Mouse (Mus musculus): Measurements from ENCODE around the gene Olfr617. TPM values are rescaled to one million over a fixed set of nuclear protein-coding genes. Genes with fewer than 3 reads are reported as not detected.
"Not testable (repeated sequence)": the region's sequence is repeated elsewhere in the genome, so short reads cannot be mapped to it uniquely, and the experiment has no call there.

The Olfr617 gene
- polyA plus RNA-seq (2015; fragmentation: Nextera tagmentation; extraction: Ambion mirVana): not detected in 2 replicates

DNA sequence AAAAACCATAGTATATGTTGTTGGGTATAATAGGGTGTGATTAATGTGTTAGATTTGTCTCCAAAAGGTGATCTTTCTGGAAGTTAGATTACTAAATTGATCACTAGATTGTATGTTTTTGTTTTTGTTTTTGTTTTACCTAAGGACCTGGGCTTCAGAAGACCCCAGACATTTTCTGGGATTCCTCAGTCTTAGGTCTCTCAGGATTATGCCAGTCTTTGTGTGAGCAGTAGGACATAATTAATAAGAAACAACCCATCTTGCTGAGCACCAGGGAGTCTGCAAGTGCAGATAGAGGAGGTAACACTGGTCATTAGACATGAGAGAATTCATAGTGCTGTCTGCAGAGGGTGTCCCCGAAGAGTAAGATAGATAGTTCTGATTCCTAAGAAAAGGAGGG lies at the start of gene Olfr617:
Gene Olfr617 (plus strand): TSS at position 301 of the 400 bp plus-strand sequence.
- 81% methylated on average over 1 of the region's 1 CpGs for WGBS
- Histone ChIP-seq H3K4me2 (replicated peaks; ENCODE audit: low read depth, low read length) (no peak within 1 kb of the TSS), H3K9ac (replicated peaks; ENCODE audit: low read length) (no peak within 1 kb of the TSS)

DNA sequence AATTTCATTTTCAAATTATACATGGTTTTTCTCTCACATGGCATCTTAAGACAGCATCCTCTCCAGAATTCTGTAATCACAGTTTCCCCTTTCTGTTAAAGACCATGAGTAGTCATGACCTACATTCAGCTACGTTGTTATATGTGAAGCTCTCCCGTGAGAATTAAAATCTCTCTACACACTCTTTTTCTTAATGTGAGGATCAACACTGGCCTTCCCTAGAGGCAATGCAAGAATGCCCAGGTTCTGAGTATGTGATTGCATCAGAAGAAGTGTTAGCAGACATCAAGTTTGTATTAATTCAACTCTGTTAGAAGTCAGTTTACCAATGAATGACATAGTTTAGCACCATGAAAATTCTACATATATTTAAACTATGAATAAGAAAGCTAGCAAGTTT lies 30.2 kb upstream of the Olfr617 start, which contains the start of gene Olfr612:
Gene Olfr612 (minus strand): TSS at position 101 of the 400 bp plus-strand sequence.
- not testable (repeated sequence) for H3K27ac ChIP-seq (ENCODE audit: low read length); H3K4me3 ChIP-seq (ENCODE audit: low read length); H3K4me2 ChIP-seq (replicated peaks; ENCODE audit: low read depth, low read length); H3K4me1 ChIP-seq (ENCODE audit: insufficient read depth, low read length); H3K9me3 ChIP-seq (ENCODE audit: low read length); H3K27me3 ChIP-seq (ENCODE audit: insufficient read depth, low read length); ATAC-seq (ENCODE audit: low FRiP score, low TSS enrichment); H3K9ac ChIP-seq (replicated peaks; ENCODE audit: low read length); H3K36me3 ChIP-seq (ENCODE audit: insufficient read depth, low read length)
- 81% methylated on average over 2 of the region's 2 CpGs for WGBS

More for the DNA sequence above, at the start of gene Olfr617:
- ATAC-seq (ENCODE audit: low FRiP score, low TSS enrichment): no peak
- no peaks in the 10 kb centered on the region for H3K9me3 ChIP-seq (ENCODE audit: low read length)
- H3K4me1 ChIP-seq (ENCODE audit: insufficient read depth, low read length): no peaks in the 10 kb centered on the region
- no peaks in the 10 kb centered on the region for H3K36me3 ChIP-seq (ENCODE audit: insufficient read depth, low read length)
- no peak within 1 kb of the TSS for H3K27ac ChIP-seq (ENCODE audit: low read length)
- no peaks in the 10 kb centered on the region for H3K27me3 ChIP-seq (ENCODE audit: insufficient read depth, low read length)
- H3K4me3 ChIP-seq (ENCODE audit: low read length): no peak within 1 kb of the TSS

DNA sequence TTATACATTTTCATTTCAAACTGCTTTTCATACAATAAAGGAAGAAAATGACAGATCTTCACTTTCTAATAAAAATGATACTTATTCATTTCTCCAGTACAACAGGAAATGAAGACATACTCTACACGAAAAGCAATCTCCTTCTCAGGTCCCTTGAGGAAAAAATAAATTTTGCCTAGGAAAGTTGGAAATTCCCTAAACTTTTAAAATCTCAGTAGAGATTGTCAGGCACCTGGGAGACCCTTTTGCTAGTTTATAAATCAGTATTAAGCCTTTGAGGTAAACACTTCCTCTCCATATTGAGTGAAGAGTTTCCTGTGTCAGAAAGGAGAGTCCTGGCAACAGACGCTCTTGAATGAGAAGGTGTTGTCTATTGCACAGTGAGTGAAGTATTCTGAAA lies 25.1 kb upstream of the Olfr617 start, which contains the start of gene Olfr613:
Gene Olfr613 (plus strand): TSS at position 301 of the 400 bp plus-strand sequence.
- H3K27me3 ChIP-seq (ENCODE audit: insufficient read depth, low read length): no peaks in the 10 kb centered on the region
- no peak within 1 kb of the TSS for H3K9ac ChIP-seq (replicated peaks; ENCODE audit: low read length)
- no peaks in the 10 kb centered on the region for H3K9me3 ChIP-seq (ENCODE audit: low read length)
- H3K36me3 ChIP-seq (ENCODE audit: insufficient read depth, low read length): no peaks in the 10 kb centered on the region
- H3K4me3 ChIP-seq (ENCODE audit: low read length): no peak within 1 kb of the TSS
- no peak within 1 kb of the TSS for H3K4me2 ChIP-seq (replicated peaks; ENCODE audit: low read depth, low read length)
- ATAC-seq (ENCODE audit: low FRiP score, low TSS enrichment): no peak
- WGBS: 78% methylated on average over 2 of the region's 2 CpGs
- no peaks in the 10 kb centered on the region for H3K4me1 ChIP-seq (ENCODE audit: insufficient read depth, low read length)
- H3K27ac ChIP-seq (ENCODE audit: low read length): no peak within 1 kb of the TSS

DNA sequence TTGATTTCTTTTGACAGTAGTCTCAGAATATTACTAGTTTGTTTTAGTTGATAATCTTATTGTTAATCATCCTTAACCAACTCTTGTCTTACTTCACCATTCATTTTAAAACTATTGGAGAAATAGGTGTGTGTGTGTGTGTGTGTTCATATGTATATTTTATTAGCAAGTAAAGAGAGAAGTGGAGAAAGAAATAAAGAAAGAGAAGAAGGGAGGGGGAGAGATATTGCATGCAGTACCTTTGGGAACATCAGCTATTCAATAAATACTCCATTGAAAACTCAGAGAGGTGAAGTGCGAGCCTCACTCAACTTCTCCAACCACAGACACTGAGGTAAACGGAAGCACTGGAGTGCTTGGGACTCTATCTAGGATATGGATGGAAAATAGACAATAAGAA lies 17.1 kb upstream of the Olfr617 start, which contains the start of gene Olfr615:
Gene Olfr615 (plus strand): TSS at position 301 of the 400 bp plus-strand sequence.
- ATAC-seq (ENCODE audit: low FRiP score, low TSS enrichment): no peak
- Histone ChIP-seq H3K27ac (ENCODE audit: low read length) (no peak within 1 kb of the TSS), H3K9me3 (ENCODE audit: low read length) (no peaks in the 10 kb centered on the region), H3K27me3 (ENCODE audit: insufficient read depth, low read length) (no peaks in the 10 kb centered on the region), H3K9ac (replicated peaks; ENCODE audit: low read length) (no peak within 1 kb of the TSS), H3K4me2 (replicated peaks; ENCODE audit: low read depth, low read length) (no peak within 1 kb of the TSS), H3K4me3 (ENCODE audit: low read length) (no peak within 1 kb of the TSS), H3K4me1 (ENCODE audit: insufficient read depth, low read length) (no peaks in the 10 kb centered on the region), H3K36me3 (ENCODE audit: insufficient read depth, low read length) (no peaks in the 10 kb centered on the region)
- 80% methylated on average over 2 of the region's 2 CpGs for WGBS

DNA sequence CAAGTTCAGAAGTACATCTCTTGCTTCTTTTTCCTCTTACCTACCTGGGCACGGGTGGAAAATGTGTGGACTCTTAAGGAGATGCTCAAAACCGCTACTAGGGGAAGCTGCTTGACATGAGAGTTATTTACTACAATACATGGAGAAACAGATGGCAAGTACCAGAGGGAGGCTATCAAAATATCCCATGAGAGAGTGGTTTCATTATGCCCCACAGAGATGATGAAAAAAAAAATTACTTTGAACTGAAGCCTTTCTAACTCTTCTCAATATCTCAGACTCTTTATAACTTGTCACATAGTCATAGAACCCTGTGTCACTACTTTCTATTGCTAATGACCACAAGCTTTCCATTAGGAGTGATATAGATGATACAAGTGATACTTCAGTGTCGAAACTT lies 3.8 kb upstream of the Olfr617 start, which contains the start of gene Olfr616:
Gene Olfr616 (minus strand): TSS at position 101 of the 400 bp plus-strand sequence.
- Histone ChIP-seq H3K27ac (ENCODE audit: low read length) (no peak within 1 kb of the TSS), H3K4me2 (replicated peaks; ENCODE audit: low read depth, low read length) (no peak within 1 kb of the TSS), H3K27me3 (ENCODE audit: insufficient read depth, low read length) (no peaks in the 10 kb centered on the region), H3K4me3 (ENCODE audit: low read length) (no peak within 1 kb of the TSS), H3K36me3 (ENCODE audit: insufficient read depth, low read length) (no peaks in the 10 kb centered on the region), H3K4me1 (ENCODE audit: insufficient read depth, low read length) (no peaks in the 10 kb centered on the region), H3K9me3 (ENCODE audit: low read length) (no peaks in the 10 kb centered on the region), H3K9ac (replicated peaks; ENCODE audit: low read length) (no peak within 1 kb of the TSS)
- ATAC-seq (ENCODE audit: low FRiP score, low TSS enrichment): no peak
- WGBS: 76% methylated on average over 3 of the region's 3 CpGs

DNA sequence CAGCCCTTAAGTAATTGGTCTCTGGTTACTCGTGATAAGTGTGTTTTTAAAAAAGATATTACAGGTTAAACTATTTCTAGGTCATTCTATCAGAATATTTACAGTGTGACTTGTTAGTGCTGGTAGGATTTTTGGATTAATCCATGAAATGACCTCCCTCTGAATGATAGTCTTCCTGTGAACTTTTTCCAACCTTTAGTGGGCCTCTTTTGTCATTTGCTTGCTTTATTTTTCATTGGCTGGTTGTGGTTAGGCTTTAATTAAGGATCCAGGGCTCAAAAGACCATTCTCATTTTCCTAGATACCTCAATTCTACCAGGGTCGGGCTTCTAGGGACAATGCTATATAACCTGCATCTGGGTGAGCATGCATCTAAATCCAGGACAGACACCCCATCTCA lies 16.9 kb downstream of the Olfr617 start, which contains the start of gene Olfr618:
Gene Olfr618 (plus strand): TSS at position 301 of the 400 bp plus-strand sequence.
- 67% methylated on average over 2 of the region's 2 CpGs for WGBS
- ATAC-seq (ENCODE audit: low FRiP score, low TSS enrichment): no peak
- Histone ChIP-seq H3K27me3 (ENCODE audit: insufficient read depth, low read length) (no peaks in the 10 kb centered on the region), H3K4me2 (replicated peaks; ENCODE audit: low read depth, low read length) (no peak within 1 kb of the TSS), H3K9ac (replicated peaks; ENCODE audit: low read length) (no peak within 1 kb of the TSS), H3K4me3 (ENCODE audit: low read length) (no peak within 1 kb of the TSS), H3K36me3 (ENCODE audit: insufficient read depth, low read length) (no peaks in the 10 kb centered on the region), H3K9me3 (ENCODE audit: low read length) (no peaks in the 10 kb centered on the region), H3K4me1 (ENCODE audit: insufficient read depth, low read length) (no peaks in the 10 kb centered on the region), H3K27ac (ENCODE audit: low read length) (no peak within 1 kb of the TSS)

DNA sequence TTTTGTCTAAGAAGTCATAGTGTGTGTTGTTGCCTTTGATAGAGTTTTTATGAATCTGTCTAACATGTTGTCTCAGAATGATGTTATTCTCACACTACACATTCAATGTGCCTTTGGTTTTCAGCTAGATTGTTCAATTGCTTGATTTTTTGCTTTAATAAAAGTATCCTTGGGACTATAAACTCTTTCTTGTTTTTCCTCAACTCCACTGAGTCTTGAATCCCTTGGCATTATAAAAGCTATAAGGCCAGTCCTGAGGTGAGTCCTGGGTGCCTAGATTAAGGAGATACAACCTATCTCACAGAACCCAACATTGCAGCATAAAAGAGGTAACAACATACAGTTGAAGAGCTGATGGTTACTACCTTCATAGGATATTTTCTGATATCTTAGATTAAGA lies 27.4 kb downstream of the Olfr617 start, which contains the start of gene Olfr619:
Gene Olfr619 (plus strand): TSS at position 301 of the 400 bp plus-strand sequence.
- Histone ChIP-seq H3K9me3 (ENCODE audit: low read length) (no peaks in the 10 kb centered on the region), H3K9ac (replicated peaks; ENCODE audit: low read length) (no peak within 1 kb of the TSS), H3K4me1 (ENCODE audit: insufficient read depth, low read length) (no peaks in the 10 kb centered on the region), H3K4me2 (replicated peaks; ENCODE audit: low read depth, low read length) (no peak within 1 kb of the TSS), H3K36me3 (ENCODE audit: insufficient read depth, low read length) (no peaks in the 10 kb centered on the region), H3K4me3 (ENCODE audit: low read length) (no peak within 1 kb of the TSS), H3K27ac (ENCODE audit: low read length) (no peak within 1 kb of the TSS), H3K27me3 (ENCODE audit: insufficient read depth, low read length) (no peaks in the 10 kb centered on the region)
- ATAC-seq (ENCODE audit: low FRiP score, low TSS enrichment): no peak

DNA sequence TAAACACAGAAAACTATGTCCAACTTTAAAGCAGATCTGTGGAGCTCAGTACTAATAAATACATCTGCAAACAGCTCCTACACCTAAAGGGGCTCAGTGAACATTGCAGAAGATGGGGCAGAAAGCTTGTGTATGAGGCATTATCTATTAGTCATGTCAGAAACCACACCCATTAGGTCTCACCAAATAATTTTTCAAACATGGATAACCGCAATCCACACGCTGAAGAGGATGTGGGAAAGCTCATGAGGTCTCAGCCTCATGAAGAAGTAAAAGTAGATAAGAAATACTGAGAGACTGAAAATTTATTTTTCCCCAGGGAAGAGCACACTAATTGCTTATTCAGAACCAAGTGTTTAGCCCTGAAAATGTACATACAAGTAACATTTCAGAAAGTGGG lies 34.6 kb downstream of the Olfr617 start:
- Histone ChIP-seq H3K27ac (ENCODE audit: low read length) (no peak overlapping the region), H3K36me3 (ENCODE audit: insufficient read depth, low read length) (no peaks in the 10 kb centered on the region), H3K9ac (replicated peaks; ENCODE audit: low read length) (no peak overlapping the region), H3K4me1 (ENCODE audit: insufficient read depth, low read length) (no peaks in the 10 kb centered on the region), H3K4me2 (replicated peaks; ENCODE audit: low read depth, low read length) (no peak overlapping the region), H3K27me3 (ENCODE audit: insufficient read depth, low read length) (no peaks in the 10 kb centered on the region), H3K9me3 (ENCODE audit: low read length) (no peaks in the 10 kb centered on the region), H3K4me3 (ENCODE audit: low read length) (no peak overlapping the region)
- WGBS: 89% methylated on average over 2 of the region's 2 CpGs
- no peak for ATAC-seq (ENCODE audit: low FRiP score, low TSS enrichment)

DNA sequence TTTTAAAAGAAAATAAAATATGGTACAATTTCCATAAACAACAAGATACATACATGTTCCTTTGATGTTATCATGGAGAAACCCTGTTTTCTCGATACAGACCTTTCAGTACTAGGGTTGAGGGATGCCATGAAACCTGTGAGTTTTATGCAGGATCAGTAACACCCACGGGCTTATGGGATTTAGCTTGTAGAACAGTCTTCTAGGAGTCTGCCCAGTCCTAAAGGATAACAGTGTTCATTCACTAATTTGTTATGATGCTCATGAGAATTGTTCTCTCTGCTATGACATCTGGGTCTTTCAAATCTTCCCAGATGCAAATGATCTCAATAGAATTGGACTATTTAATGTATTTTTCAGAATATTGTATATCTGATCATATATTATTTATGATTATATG lies 39.6 kb downstream of the Olfr617 start, which contains the start of gene Olfr620:
Gene Olfr620 (minus strand): TSS at position 101 of the 400 bp plus-strand sequence.
- H3K4me2 ChIP-seq (replicated peaks; ENCODE audit: low read depth, low read length): no peak within 1 kb of the TSS
- 70% methylated on average over 2 of the region's 2 CpGs for WGBS
- ATAC-seq (ENCODE audit: low FRiP score, low TSS enrichment): no peak

More for the DNA sequence above, 39.6 kb downstream of the Olfr617 start, which contains the start of gene Olfr620:
- Histone ChIP-seq H3K36me3 (ENCODE audit: insufficient read depth, low read length) (no peaks in the 10 kb centered on the region), H3K4me1 (ENCODE audit: insufficient read depth, low read length) (no peaks in the 10 kb centered on the region), H3K27me3 (ENCODE audit: insufficient read depth, low read length) (no peaks in the 10 kb centered on the region), H3K9me3 (ENCODE audit: low read length) (no peaks in the 10 kb centered on the region), H3K27ac (ENCODE audit: low read length) (no peak within 1 kb of the TSS), H3K4me3 (ENCODE audit: low read length) (no peak within 1 kb of the TSS), H3K9ac (replicated peaks; ENCODE audit: low read length) (no peak within 1 kb of the TSS)
